Mouse (Mus musculus): Measurements from ENCODE around the gene Lypd6. TPM values are rescaled to one million over a fixed set of nuclear protein-coding genes. Genes with fewer than 3 reads are reported as not detected.

The Lypd6 gene
- polyA plus RNA-seq, 1 experiment from 2014 or later, result 5.5 TPM

DNA sequence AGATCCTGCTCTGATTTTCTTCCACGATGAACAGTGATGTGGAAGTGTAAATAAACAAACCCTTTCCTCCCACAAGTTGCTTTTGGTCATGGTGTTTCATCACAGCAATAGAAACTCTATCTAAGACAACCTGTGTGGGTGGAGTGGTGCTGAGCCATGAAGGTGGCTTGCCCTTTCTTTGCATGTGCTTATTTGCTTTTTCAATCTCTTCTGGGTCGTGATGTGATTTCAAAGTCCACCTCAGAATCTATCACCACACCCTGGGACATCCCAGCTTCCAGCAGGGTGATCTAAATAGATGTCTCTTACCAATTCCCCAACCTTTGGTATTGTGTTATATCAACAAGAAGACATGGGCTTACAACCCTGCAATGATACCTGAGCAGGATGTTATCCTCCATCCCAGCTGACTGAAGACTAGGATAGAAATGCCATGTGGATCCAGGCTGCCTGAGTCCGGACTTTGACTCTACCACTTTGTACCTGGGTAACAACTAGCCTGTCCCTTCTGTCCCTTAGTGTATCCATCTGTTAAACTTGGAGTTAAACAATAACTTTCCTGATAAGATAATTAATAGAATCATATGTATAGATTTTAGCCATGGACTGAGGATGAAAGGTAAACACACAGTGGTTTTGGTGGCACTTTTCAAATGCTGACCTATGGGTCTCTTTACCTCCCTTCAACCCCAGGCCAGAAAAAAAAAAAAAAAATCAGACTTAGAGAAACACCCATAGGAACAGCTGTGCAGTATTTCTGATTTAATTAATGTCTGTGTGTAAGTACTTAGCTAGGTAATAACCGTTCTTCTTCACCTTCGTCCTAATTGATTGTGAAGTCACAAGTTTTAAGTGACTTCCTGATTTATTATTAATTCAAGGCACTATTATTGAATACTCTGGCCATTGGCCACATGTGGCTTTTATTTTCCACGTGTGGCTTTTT lies 83.3 kb downstream of the Lypd6 start:
- ATAC-seq (ENCODE audit: low FRiP score), result no peak
- 77% methylated on average over 6 of the region's 6 CpGs for WGBS
- Histone ChIP-seq H3K27ac (ENCODE audit: low read depth, low read length) (no peak overlapping the region), H3K9ac (ENCODE audit: low read depth, low read length) (no peak overlapping the region), H3K4me2 (replicated peaks; ENCODE audit: low read depth, low read length) (no peak overlapping the region), H3K4me3 (ENCODE audit: low read depth, low read length) (no peak overlapping the region), H3K36me3 (ENCODE audit: control insufficient read depth, insufficient read depth, low read length) (no peaks in the 10 kb centered on the region), H3K9me3 (ENCODE audit: control insufficient read depth, low read length) (no peaks in the 10 kb centered on the region), H3K27me3 (ENCODE audit: control insufficient read depth, insufficient read depth, low read length) (no peaks in the 10 kb centered on the region), H3K4me1 (replicated peaks; ENCODE audit: control insufficient read depth, insufficient read depth, low read length) (no peaks in the 10 kb centered on the region)
- no peak for DNase-seq (ENCODE audit: low spot score)

DNA sequence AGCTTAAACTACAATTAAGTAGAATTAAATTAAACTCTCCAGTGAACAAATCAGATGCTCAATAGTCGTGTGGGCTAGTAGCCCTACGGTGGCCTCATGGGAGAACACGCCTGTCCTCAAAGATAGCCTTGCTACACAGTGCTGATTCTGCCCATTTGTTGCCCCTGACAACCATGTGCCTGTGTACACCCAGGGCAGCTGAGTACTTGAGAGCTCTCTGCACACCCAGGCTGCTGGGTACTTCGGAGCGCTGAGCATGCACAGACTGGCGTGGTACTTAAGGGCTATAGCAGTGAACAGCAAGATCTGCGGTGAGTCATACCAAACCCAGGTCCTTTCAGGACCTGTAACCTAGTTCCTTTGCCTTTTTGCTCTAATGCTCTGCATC lies 84.0 kb downstream of the Lypd6 start:
- 77% methylated on average over 7 of the region's 7 CpGs for WGBS

DNA sequence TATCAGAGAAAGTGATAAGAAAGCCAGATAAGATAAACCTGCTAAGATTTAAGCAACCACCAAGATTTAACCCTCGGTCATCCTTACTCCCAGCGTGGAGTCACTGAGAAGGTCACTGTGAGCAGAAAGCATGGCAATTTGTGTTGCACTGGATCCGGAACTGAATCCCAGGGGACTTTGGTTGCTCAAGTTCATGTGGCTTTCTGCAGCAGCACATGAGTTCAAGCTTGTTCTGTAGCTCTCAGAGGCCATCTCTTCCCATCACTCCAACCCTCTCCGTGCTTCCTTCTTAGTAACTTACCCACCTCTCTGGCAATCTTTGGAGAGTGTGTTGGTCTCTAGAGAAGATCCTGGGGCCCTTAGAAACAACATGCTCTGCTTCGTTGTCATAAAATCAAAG lies 84.6 kb downstream of the Lypd6 start:
- H3K4me3 ChIP-seq (ENCODE audit: low read depth, low read length), result no peak overlapping the region
- 88% methylated on average over 5 of the region's 5 CpGs for WGBS
- ATAC-seq (ENCODE audit: low FRiP score), result no peak

More for the DNA sequence above, 84.0 kb downstream of the Lypd6 start:
- Histone ChIP-seq H3K4me1 (replicated peaks; ENCODE audit: control insufficient read depth, insufficient read depth, low read length) (no peaks in the 10 kb centered on the region), H3K9me3 (ENCODE audit: control insufficient read depth, low read length) (no peaks in the 10 kb centered on the region), H3K27me3 (ENCODE audit: control insufficient read depth, insufficient read depth, low read length) (no peaks in the 10 kb centered on the region), H3K9ac (ENCODE audit: low read depth, low read length) (no peak overlapping the region), H3K27ac (ENCODE audit: low read depth, low read length) (no peak overlapping the region), H3K4me3 (ENCODE audit: low read depth, low read length) (no peak overlapping the region), H3K4me2 (replicated peaks; ENCODE audit: low read depth, low read length) (no peak overlapping the region), H3K36me3 (ENCODE audit: control insufficient read depth, insufficient read depth, low read length) (no peaks in the 10 kb centered on the region)
- DNase-seq (ENCODE audit: low spot score) (no peak), ATAC-seq (ENCODE audit: low FRiP score) (peak; percentile 66; the same call in 1 of the 2 replicates)

DNA sequence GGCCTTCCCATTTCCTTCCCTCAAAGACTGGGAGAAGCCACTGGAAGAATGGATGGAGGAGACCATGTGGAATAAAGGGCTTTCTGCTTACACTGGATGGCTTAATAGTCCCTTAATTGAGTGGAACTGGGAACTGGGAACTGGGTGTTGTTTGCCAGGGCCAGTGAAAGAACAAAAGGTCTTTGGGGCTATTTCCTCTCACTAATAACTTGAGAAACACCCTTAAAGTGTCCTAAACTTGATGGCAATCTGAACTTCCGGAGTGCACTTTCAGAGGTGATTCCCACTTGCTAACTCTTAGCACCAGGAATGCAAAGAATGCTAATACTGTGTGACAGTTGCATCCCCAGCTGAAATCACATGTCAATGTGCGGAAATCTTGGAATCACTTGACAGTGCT lies 85.2 kb downstream of the Lypd6 start:
- no peak for ATAC-seq (ENCODE audit: low FRiP score)
- Histone ChIP-seq H3K4me2 (replicated peaks; ENCODE audit: low read depth, low read length) (no peak overlapping the region), H3K27me3 (ENCODE audit: control insufficient read depth, insufficient read depth, low read length) (no peaks in the 10 kb centered on the region), H3K9me3 (ENCODE audit: control insufficient read depth, low read length) (no peaks in the 10 kb centered on the region), H3K9ac (ENCODE audit: low read depth, low read length) (no peak overlapping the region), H3K4me1 (replicated peaks; ENCODE audit: control insufficient read depth, insufficient read depth, low read length) (no peaks in the 10 kb centered on the region), H3K27ac (ENCODE audit: low read depth, low read length) (no peak overlapping the region), H3K4me3 (ENCODE audit: low read depth, low read length) (no peak overlapping the region), H3K36me3 (ENCODE audit: control insufficient read depth, insufficient read depth, low read length) (no peaks in the 10 kb centered on the region)
- DNase-seq (ENCODE audit: low spot score), result no peak
- WGBS, result 77% methylated on average over 2 of the region's 2 CpGs

More for the DNA sequence above, 84.6 kb downstream of the Lypd6 start:
- Histone ChIP-seq H3K9me3 (ENCODE audit: control insufficient read depth, low read length) (no peaks in the 10 kb centered on the region), H3K4me1 (replicated peaks; ENCODE audit: control insufficient read depth, insufficient read depth, low read length) (no peaks in the 10 kb centered on the region), H3K9ac (ENCODE audit: low read depth, low read length) (no peak overlapping the region), H3K36me3 (ENCODE audit: control insufficient read depth, insufficient read depth, low read length) (no peaks in the 10 kb centered on the region), H3K4me2 (replicated peaks; ENCODE audit: low read depth, low read length) (no peak overlapping the region), H3K27me3 (ENCODE audit: control insufficient read depth, insufficient read depth, low read length) (no peaks in the 10 kb centered on the region), H3K27ac (ENCODE audit: low read depth, low read length) (no peak overlapping the region)
- no peak for DNase-seq (ENCODE audit: low spot score)

DNA sequence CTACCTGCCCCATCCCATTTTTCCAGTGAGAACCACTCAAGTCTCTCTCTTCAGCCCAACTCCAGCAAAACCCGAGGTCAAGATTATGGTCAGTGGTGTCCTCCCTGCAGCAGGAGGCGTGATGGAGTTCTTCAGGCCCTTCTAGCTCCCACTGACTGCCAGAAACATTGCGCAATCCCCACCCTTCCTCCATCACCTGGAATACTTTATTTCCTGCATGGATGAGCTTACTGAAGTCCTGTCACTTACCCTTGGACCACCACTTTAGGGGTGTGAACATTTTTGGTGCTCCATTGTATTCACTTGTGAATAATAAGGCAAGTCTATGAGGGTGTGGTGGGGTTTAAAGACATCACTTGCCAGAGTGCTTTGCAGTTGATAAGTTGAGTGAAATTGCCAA lies 85.7 kb downstream of the Lypd6 start:
- Histone ChIP-seq H3K36me3 (ENCODE audit: control insufficient read depth, insufficient read depth, low read length) (no peaks in the 10 kb centered on the region), H3K4me2 (replicated peaks; ENCODE audit: low read depth, low read length) (no peak overlapping the region), H3K9ac (ENCODE audit: low read depth, low read length) (no peak overlapping the region), H3K4me3 (ENCODE audit: low read depth, low read length) (no peak overlapping the region), H3K27me3 (ENCODE audit: control insufficient read depth, insufficient read depth, low read length) (no peaks in the 10 kb centered on the region), H3K27ac (ENCODE audit: low read depth, low read length) (no peak overlapping the region), H3K4me1 (replicated peaks; ENCODE audit: control insufficient read depth, insufficient read depth, low read length) (no peaks in the 10 kb centered on the region), H3K9me3 (ENCODE audit: control insufficient read depth, low read length) (no peaks in the 10 kb centered on the region)
- DNase-seq (ENCODE audit: low spot score) (no peak), ATAC-seq (ENCODE audit: low FRiP score) (no peak)
- 93% methylated on average over 3 of the region's 3 CpGs for WGBS

DNA sequence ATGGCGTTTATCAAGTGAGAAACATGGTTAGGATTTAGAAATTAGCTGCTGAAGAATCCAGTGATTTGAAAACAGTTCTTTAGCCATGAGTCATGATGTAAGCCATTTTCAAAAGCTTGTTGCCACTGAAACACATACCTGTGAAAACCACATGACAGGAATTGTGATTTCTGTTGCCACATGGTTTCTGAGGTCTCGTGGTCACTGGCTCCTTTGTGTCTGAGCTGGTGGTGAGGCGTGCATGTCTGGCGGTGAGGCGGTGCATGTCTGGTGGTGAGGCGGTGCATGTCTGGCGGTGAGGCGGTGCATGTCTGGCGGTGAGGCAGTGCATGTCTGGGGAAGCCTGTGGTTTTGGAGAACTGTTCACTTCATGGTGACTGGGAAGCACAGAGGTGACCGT lies 89.8 kb downstream of the Lypd6 start:
- no peaks in the 10 kb centered on the region for H3K36me3 ChIP-seq (ENCODE audit: control insufficient read depth, insufficient read depth, low read length)
- no peaks in the 10 kb centered on the region for H3K9me3 ChIP-seq (ENCODE audit: control insufficient read depth, low read length)
- ATAC-seq (ENCODE audit: low FRiP score) (no peak), DNase-seq (ENCODE audit: low spot score) (no peak)
- no peak overlapping the region for H3K4me3 ChIP-seq (ENCODE audit: low read depth, low read length)
- no peak overlapping the region for H3K9ac ChIP-seq (ENCODE audit: low read depth, low read length)
- no peaks in the 10 kb centered on the region for H3K4me1 ChIP-seq (replicated peaks; ENCODE audit: control insufficient read depth, insufficient read depth, low read length)
- no peak overlapping the region for H3K27ac ChIP-seq (ENCODE audit: low read depth, low read length)
- H3K4me2 ChIP-seq (replicated peaks; ENCODE audit: low read depth, low read length), result no peak overlapping the region
- no peaks in the 10 kb centered on the region for H3K27me3 ChIP-seq (ENCODE audit: control insufficient read depth, insufficient read depth, low read length)
- 95% methylated on average over 10 of the region's 10 CpGs for WGBS

DNA sequence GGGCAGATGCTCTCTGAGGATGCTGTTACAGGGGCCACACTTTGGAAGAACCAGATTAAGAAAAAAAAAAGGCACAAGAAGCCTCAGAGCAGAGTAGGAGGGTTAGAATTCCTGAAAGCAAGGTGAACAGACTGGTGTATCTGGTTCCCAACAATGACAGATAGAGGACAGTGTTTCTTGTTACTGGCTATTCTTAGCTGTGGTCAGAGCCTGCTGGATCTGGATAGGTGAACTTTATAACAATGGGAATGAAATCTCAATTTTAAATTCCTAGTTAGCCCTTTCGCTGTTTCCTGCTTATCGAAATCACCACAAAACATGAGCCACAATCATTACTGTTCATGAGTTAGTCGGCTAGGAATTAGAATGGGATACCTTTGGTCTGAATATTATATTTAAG lies 93.8 kb downstream of the Lypd6 start:
- H3K9me3 ChIP-seq (ENCODE audit: control insufficient read depth, low read length), result no peaks in the 10 kb centered on the region

DNA sequence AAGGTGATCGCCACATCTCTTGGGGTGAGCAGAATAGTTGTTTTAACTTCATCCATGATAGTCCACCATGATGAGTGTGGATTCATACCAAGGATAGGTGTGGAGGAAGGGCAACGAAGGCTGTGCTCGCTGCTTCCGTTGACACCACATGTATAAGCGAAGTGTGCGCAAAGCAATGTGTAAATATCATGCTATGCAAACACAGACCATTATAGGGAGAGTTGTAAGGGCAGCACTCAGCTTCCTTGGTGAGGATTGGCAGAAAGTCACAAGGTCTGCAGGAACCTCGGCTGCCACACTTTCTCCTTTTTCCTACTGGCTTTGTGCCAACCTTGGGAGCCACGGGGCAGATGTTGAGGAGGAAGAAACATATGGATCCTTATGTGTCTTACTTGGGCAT lies 97.4 kb downstream of the Lypd6 start:
- 91% methylated on average over 8 of the region's 8 CpGs for WGBS
- no peak for ATAC-seq (ENCODE audit: low FRiP score)
- DNase-seq (ENCODE audit: low spot score), result no peak

More for the DNA sequence above, 93.8 kb downstream of the Lypd6 start:
- no peak overlapping the region for H3K4me3 ChIP-seq (ENCODE audit: low read depth, low read length)
- H3K36me3 ChIP-seq (ENCODE audit: control insufficient read depth, insufficient read depth, low read length), result no peaks in the 10 kb centered on the region
- ATAC-seq (ENCODE audit: low FRiP score) (no peak), DNase-seq (ENCODE audit: low spot score) (no peak)
- H3K4me2 ChIP-seq (replicated peaks; ENCODE audit: low read depth, low read length), result no peak overlapping the region
- 94% methylated on average over 3 of the region's 3 CpGs for WGBS
- no peaks in the 10 kb centered on the region for H3K4me1 ChIP-seq (replicated peaks; ENCODE audit: control insufficient read depth, insufficient read depth, low read length)
- no peaks in the 10 kb centered on the region for H3K27me3 ChIP-seq (ENCODE audit: control insufficient read depth, insufficient read depth, low read length)
- H3K27ac ChIP-seq (ENCODE audit: low read depth, low read length), result no peak overlapping the region
- H3K9ac ChIP-seq (ENCODE audit: low read depth, low read length), result no peak overlapping the region

DNA sequence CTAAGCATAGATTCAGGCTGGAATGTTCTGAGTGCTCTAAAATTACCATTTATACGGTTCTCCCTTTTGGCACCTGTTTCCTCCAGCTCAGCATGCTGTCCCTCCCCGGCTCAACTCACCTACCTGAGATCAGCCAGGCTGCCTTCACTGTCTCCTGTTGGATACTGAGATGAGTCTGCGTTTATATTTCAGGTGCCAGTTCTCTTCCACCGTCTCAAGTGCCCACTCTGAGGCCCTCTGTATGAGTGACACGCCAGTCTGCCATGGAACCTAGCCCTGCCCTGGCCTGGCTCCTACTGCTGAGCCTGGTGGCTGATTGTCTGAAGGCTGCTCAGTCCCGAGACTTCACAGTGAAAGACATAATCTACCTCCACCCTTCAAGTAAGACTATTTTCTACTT lies 99.0 kb downstream of the Lypd6 start:
- Histone ChIP-seq H3K4me1 (replicated peaks; ENCODE audit: control insufficient read depth, insufficient read depth, low read length) (no peaks in the 10 kb centered on the region), H3K9ac (ENCODE audit: low read depth, low read length) (no peak overlapping the region), H3K4me3 (ENCODE audit: low read depth, low read length) (no peak overlapping the region), H3K4me2 (replicated peaks; ENCODE audit: low read depth, low read length) (no peak overlapping the region), H3K36me3 (ENCODE audit: control insufficient read depth, insufficient read depth, low read length) (no peaks in the 10 kb centered on the region), H3K27me3 (ENCODE audit: control insufficient read depth, insufficient read depth, low read length) (no peaks in the 10 kb centered on the region), H3K27ac (ENCODE audit: low read depth, low read length) (no peak overlapping the region), H3K9me3 (ENCODE audit: control insufficient read depth, low read length) (no peaks in the 10 kb centered on the region)
- ATAC-seq (ENCODE audit: low FRiP score) (no peak), DNase-seq (ENCODE audit: low spot score) (no peak)
- 65% methylated on average over 6 of the region's 6 CpGs for WGBS

More for the DNA sequence above, 97.4 kb downstream of the Lypd6 start:
- Histone ChIP-seq H3K9me3 (ENCODE audit: control insufficient read depth, low read length) (no peaks in the 10 kb centered on the region), H3K4me2 (replicated peaks; ENCODE audit: low read depth, low read length) (no peak overlapping the region), H3K4me3 (ENCODE audit: low read depth, low read length) (no peak overlapping the region), H3K27ac (ENCODE audit: low read depth, low read length) (no peak overlapping the region), H3K27me3 (ENCODE audit: control insufficient read depth, insufficient read depth, low read length) (no peaks in the 10 kb centered on the region), H3K9ac (ENCODE audit: low read depth, low read length) (no peak overlapping the region), H3K4me1 (replicated peaks; ENCODE audit: control insufficient read depth, insufficient read depth, low read length) (no peaks in the 10 kb centered on the region), H3K36me3 (ENCODE audit: control insufficient read depth, insufficient read depth, low read length) (no peaks in the 10 kb centered on the region)
